Comparison of ENCODE assay signal across 9 mouse cellular contexts in genomic region chr6:106800227-106800557, GRCm38 (mm10). TPM values are rescaled to one million over a fixed set of nuclear protein-coding genes. Genes with fewer than 3 reads are reported as not detected.
DNase-seq lines count a peak whose midpoint lies in the region; ATAC-seq and TF ChIP-seq lines count a peak whose summit lies in the region.
"Had no signal": no experiment of that assay in that cellular context is flagged by ENCODE, and none has a peak within 500 bp of the region (broad histone marks: within the 10 kb centered on the region; RNA-seq: fewer than 3 reads in every experiment).

No protein-coding gene starts in this region.

- TF ChIP-seq EP300 in stomach, postnatal 0 days (optimal IDR thresholded peaks at IDR 0.05): no peak

- no peak overlapping the region for H3K9ac ChIP-seq in limb, embryonic 15.5 days
- H3K9ac ChIP-seq in stomach, postnatal 0 days (ENCODE audit: low read length): no peak overlapping the region

- no peak for ATAC-seq in megakaryocyte, adult 5-6 weeks (ENCODE audit: poor library complexity, severe bottlenecking)
- no peak for ATAC-seq in limb, embryonic 15.5 days (ENCODE audit: insufficient number of reproducible peaks, low FRiP score, low TSS enrichment, low read depth)
- no peak for ATAC-seq in stomach, postnatal 0 days (ENCODE audit: low FRiP score, low TSS enrichment)

- no peaks in the 10 kb centered on the region for H3K9me3 ChIP-seq in megakaryocyte, embryonic 14.5 days
- no peaks in the 10 kb centered on the region for H3K9me3 ChIP-seq in limb, embryonic 15.5 days
- H3K9me3 ChIP-seq in stomach, postnatal 0 days (ENCODE audit: control insufficient read depth, low read length): no peaks in the 10 kb centered on the region

- peak overlapping the region; percentile 85 for H3K4me3 ChIP-seq in cerebellum, adult 2 months (replicated peaks; ENCODE audit: insufficient read depth, low read depth, low read length)
- peak overlapping the region; percentile 98 for H3K4me3 ChIP-seq in megakaryocyte, embryonic 14.5 days (replicated peaks)
- peak overlapping the region; percentile 89 for H3K4me3 ChIP-seq in limb, embryonic 15.5 days
- peak overlapping the region; percentile 90; the same call in 1 of the 2 replicates for H3K4me3 ChIP-seq in stomach, postnatal 0 days (ENCODE audit: low read depth, low read length)

- H3K27ac ChIP-seq in cerebellum, adult 2 months (ENCODE audit: insufficient read depth, low read length): peak overlapping the region; percentile 60
- no peak overlapping the region for H3K27ac ChIP-seq in limb, embryonic 15.5 days
- H3K27ac ChIP-seq in stomach, postnatal 0 days (replicated peaks): no peak overlapping the region

- no peak; the same call in 1 of the 2 replicates for TF ChIP-seq POLR2A in cerebellum, adult 2 months (IDR thresholded peaks at IDR 0.05; ENCODE audit: borderline replicate concordance, insufficient read depth, low read length)

- TF ChIP-seq CTCF in cerebellum, adult 2 months (IDR thresholded peaks at IDR 0.05; ENCODE audit: borderline replicate concordance, insufficient read depth, low read depth, low read length): no peak
- TF ChIP-seq CTCF in stomach, postnatal 0 days (IDR thresholded peaks at IDR 0.05; ENCODE audit: low read depth): no peak

- peaks cover 3% of the 10 kb centered on the region; the same call in 1 of the 2 replicates for H3K4me1 ChIP-seq in cerebellum, adult 2 months (ENCODE audit: control insufficient read depth, insufficient read depth, low read length)
- H3K4me1 ChIP-seq in megakaryocyte, embryonic 14.5 days: peaks cover 33% of the 10 kb centered on the region
- peaks cover 14% of the 10 kb centered on the region for H3K4me1 ChIP-seq in limb, embryonic 15.5 days
- H3K4me1 ChIP-seq in stomach, postnatal 0 days (replicated peaks; ENCODE audit: control insufficient read depth, insufficient read depth): 0 out of 2 replicates have a peak, but pooled peaks cover 3% of the 10 kb centered on the region

- no peaks in the 10 kb centered on the region for H3K27me3 ChIP-seq in cerebellum, adult 2 months (ENCODE audit: control insufficient read depth, insufficient read depth, low read length)
- H3K27me3 ChIP-seq in megakaryocyte, embryonic 14.5 days (replicated peaks): no peaks in the 10 kb centered on the region
- no peaks in the 10 kb centered on the region for H3K27me3 ChIP-seq in limb, embryonic 15.5 days
- H3K27me3 ChIP-seq in stomach, postnatal 0 days (ENCODE audit: control insufficient read depth, insufficient read depth, low read length): no peaks in the 10 kb centered on the region

- no peak for DNase-seq in cerebellum, adult 2 months
- DNase-seq in cerebellum, postnatal 4 days (ENCODE audit: low spot score in 2 of 2): no peak
- DNase-seq in stomach, postnatal 0 days (ENCODE audit: low spot score): no peak
- DNase-seq in spleen, postnatal 36 days (ENCODE audit: low spot score in 2 of 2): no peak
- DNase-seq in kidney, postnatal 36 days: no peak

- 48% methylated on average over 5 of the region's 5 CpGs for WGBS in cerebellum, adult 2 months
- WGBS in limb, embryonic 15.5 days: 54% methylated on average over 5 of the region's 5 CpGs
- WGBS in stomach, postnatal 0 days: 52% methylated on average over 5 of the region's 5 CpGs

- peaks cover 10% of the 10 kb centered on the region for H3K36me3 ChIP-seq in megakaryocyte, embryonic 14.5 days (replicated peaks; ENCODE audit: low read length)
- H3K36me3 ChIP-seq in limb, embryonic 15.5 days: no peaks in the 10 kb centered on the region
- no peaks in the 10 kb centered on the region for H3K36me3 ChIP-seq in stomach, postnatal 0 days (ENCODE audit: control insufficient read depth, insufficient read depth, low read length)

- 0 out of 2 replicates have a peak overlapping the region, but pooled peaks have one; percentile 25 for H3K4me2 ChIP-seq in limb, embryonic 15.5 days
- 0 out of 2 replicates have a peak overlapping the region, but pooled peaks have one; percentile 11 for H3K4me2 ChIP-seq in stomach, postnatal 0 days (replicated peaks; ENCODE audit: low read depth)

RNA-seq across cellular contexts. Expression of gene Crbn, which starts 0.3 kb away (rescaled TPM):
- 57.2 and 57.3 TPM in 2 replicates for polyA plus RNA-seq in cerebellum, adult 2 months (2012; rRNA removed)
- 0.63 TPM in 1 of 2 replicates, not detected in the other for polyA plus RNA-seq in megakaryocyte, embryonic 14.5 days (2012; ENCODE audit: insufficient read depth, low replicate concordance)
- 20.8 and 23.1 TPM in 2 replicates for total RNA-seq in megakaryocyte, adult 5-6 weeks (2015)
- 38.7 and 44.3 TPM in 2 replicates for total RNA-seq in megakaryocyte, adult 5-6 weeks (2017)
- 46.8 and 48.1 TPM in 2 replicates for polyA plus RNA-seq in limb, embryonic 15.5 days (2015; fragmentation: Nextera tagmentation; extraction: Ambion mirVana)
- polyA plus RNA-seq in stomach, postnatal 0 days (2015; fragmentation: Nextera tagmentation; extraction: Ambion mirVana): 26.3 and 29.0 TPM in 2 replicates

RNA-seq across cellular contexts. Expression of gene Trnt1, which starts 31.3 kb away (rescaled TPM):
- polyA plus RNA-seq in cerebellum, adult 2 months (2012; rRNA removed): 32.2 and 34.9 TPM in 2 replicates
- 0.66 TPM in 1 of 2 replicates, not detected in the other for polyA plus RNA-seq in megakaryocyte, embryonic 14.5 days (2012; ENCODE audit: insufficient read depth, low replicate concordance)
- total RNA-seq in megakaryocyte, adult 5-6 weeks (2015): 27.9 and 35.9 TPM in 2 replicates
- total RNA-seq in megakaryocyte, adult 5-6 weeks (2017): 50.4 and 52.2 TPM in 2 replicates
- polyA plus RNA-seq in limb, embryonic 15.5 days (2015; fragmentation: Nextera tagmentation; extraction: Ambion mirVana): 57.0 and 61.3 TPM in 2 replicates
- polyA plus RNA-seq in stomach, postnatal 0 days (2015; fragmentation: Nextera tagmentation; extraction: Ambion mirVana): 37.9 and 41.8 TPM in 2 replicates

RNA-seq across cellular contexts. Expression of gene Il5ra, which starts 51.4 kb away (rescaled TPM):
- not detected in 2 replicates for polyA plus RNA-seq in cerebellum, adult 2 months (2012; rRNA removed)
- polyA plus RNA-seq in megakaryocyte, embryonic 14.5 days (2012; ENCODE audit: insufficient read depth, low replicate concordance): 1.0 TPM in 1 of 2 replicates, not detected in the other
- total RNA-seq in megakaryocyte, adult 5-6 weeks (2015): 3.1 and 4.2 TPM in 2 replicates
- total RNA-seq in megakaryocyte, adult 5-6 weeks (2017): 4.3 and 5.9 TPM in 2 replicates
- polyA plus RNA-seq in limb, embryonic 15.5 days (2015; fragmentation: Nextera tagmentation; extraction: Ambion mirVana): 0.47 and 0.51 TPM in 2 replicates
- polyA plus RNA-seq in stomach, postnatal 0 days (2015; fragmentation: Nextera tagmentation; extraction: Ambion mirVana): not detected in 2 replicates
- total RNA-seq: gastrocnemius, adult 8-10 months had no signal

Comparison
In these comparisons a context has a peak if more than half of its experiments do, and no peak if none do; other contexts are left out.
1. RNA of gene Crbn, which starts 0.3 kb away (polyA plus RNA-seq): 57.2 to 57.3 TPM in cerebellum, adult 2 months, 46.8 to 48.1 TPM in limb, embryonic 15.5 days and 26.3 to 29.0 TPM in stomach, postnatal 0 days; 0.63 TPM in megakaryocyte, embryonic 14.5 days; every median in the first group is over 10 times any median in the second.
2. RNA of gene Trnt1, which starts 31.3 kb away (polyA plus RNA-seq): 57.0 to 61.3 TPM in limb, embryonic 15.5 days, 37.9 to 41.8 TPM in stomach, postnatal 0 days and 32.2 to 34.9 TPM in cerebellum, adult 2 months; 0.66 TPM in megakaryocyte, embryonic 14.5 days; every median in the first group is over 10 times any median in the second.
3. Peak in every context shown above with its lines, with median percentiles within 50 percentile points of each other: H3K4me3 ChIP-seq.